Mouse (Mus musculus) lung, adult 2 months (tissue): ENCODE measurements around the gene Ptpru. TPM values are rescaled to one million over a fixed set of nuclear protein-coding genes. Genes with fewer than 3 reads are reported as not detected.
"Not testable (repeated sequence)": the region's sequence is repeated elsewhere in the genome, so short reads cannot be mapped to it uniquely, and the experiment has no call there.

Experiments
- DNase-seq: peaks from one replicate; pipeline ENCODE4 v3.0.0; 2022
- H3K4me1 ChIP-seq: fragments of 200-500 bp; 2 replicates; pipeline ENCODE4 v1.6.1; 2011; ENCODE audit warnings: low read length; ENCODE audit not compliant: control insufficient read depth, insufficient read depth
- H3K4me3 ChIP-seq: fragments of 200-500 bp; replicated peaks from 2 replicates; pipeline ENCODE3; 2011; ENCODE audit warnings: low read depth, mild to moderate bottlenecking, control low read depth, low read length; ENCODE audit errors: extremely low read depth
- CTCF ChIP-seq: fragments of 200-500 bp; IDR thresholded peaks from 2 replicates; pipeline ENCODE4 v1.5.1; 2011; ENCODE audit warnings: mild to moderate bottlenecking, low read length, control low read depth; ENCODE audit not compliant: insufficient read depth
- POLR2A ChIP-seq: fragments of 200-500 bp; IDR thresholded peaks from 2 replicates; pipeline ENCODE4 v1.6.1; 2011; ENCODE audit warnings: low read depth, mild to moderate bottlenecking, control low read depth, low read length, borderline replicate concordance; ENCODE audit errors: extremely low read depth
- WGBS: fragments of 180-500 bp; shearing (Covaris S2); methylation state at CpG from one replicate; pipeline ENCODE4 v1.1.7; 2018; 5-methylcytosine and 5-hydroxymethylcytosine counted together
- polyA plus RNA-seq: library from polyadenylated mRNA; depleted of rRNA; stranded (reverse); fragments of >200 nt; gene quantifications from 2 replicates; pipeline ENCODE4 v1.2.3, GENCODE M21; 2012

Ptpru gene
- polyA plus RNA-seq, 1 experiment, result 32.4 TPM

DNA sequence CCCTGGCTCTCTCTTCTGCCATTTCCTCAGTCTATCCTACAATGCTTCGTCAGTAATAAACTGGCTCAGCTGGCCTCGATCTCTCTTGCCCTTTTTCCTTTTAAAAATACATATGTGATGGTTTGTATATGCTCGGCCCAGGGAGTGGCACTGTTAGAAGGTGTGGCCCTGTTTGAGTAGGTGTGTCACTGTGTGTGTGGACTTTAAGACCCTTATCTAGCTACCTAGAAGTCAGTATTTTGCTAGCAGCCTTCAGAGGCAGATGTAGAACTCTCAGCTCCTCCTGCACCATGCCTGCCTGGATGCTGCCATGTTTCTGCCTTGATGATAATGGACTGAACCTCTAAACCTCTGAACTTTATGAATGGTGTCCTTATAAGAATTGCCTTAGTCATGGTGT lies 15.5 kb downstream of the Ptpru start:
- 71% methylated on average over 3 of the region's 3 CpGs for WGBS
- DNase-seq, result no peak
- Histone ChIP-seq H3K4me3 (no peak overlapping the region), H3K4me1 (no peaks in the 10 kb centered on the region)
- TF ChIP-seq POLR2A, result no peak
- TF ChIP-seq CTCF, result no peak

DNA sequence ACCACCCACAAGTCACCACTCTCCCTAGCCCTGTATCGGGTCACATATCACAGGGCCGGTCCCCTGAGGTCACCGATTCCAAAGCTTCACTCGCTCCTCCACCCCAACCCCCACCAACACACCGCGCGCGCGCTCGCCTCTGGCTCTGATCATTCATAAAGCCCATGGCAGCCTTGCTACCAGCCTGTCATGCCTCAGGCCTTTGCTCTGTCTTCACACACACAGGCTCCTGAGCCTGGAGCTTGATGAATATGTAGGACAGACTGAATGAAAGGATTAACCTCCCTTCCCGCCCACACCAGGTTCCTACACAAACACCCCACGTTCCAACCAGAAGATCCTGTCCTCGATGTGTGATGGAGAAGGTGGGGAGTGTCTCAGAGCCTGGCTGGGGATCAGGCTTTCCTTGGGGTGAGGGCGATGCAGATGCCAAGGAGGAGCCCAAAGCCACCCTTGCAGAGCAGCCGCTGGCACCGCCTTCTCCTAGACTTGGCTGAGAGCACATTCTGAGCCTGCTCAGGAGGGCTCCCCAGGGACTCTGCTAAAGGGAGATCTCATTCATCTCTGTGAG lies 16.8 kb downstream of the Ptpru start:
- no peak for DNase-seq
- no peak for TF ChIP-seq CTCF
- Histone ChIP-seq H3K4me3 (no peak overlapping the region), H3K4me1 (no peaks in the 10 kb centered on the region)
- 75% methylated on average over 16 of the region's 16 CpGs for WGBS

DNA sequence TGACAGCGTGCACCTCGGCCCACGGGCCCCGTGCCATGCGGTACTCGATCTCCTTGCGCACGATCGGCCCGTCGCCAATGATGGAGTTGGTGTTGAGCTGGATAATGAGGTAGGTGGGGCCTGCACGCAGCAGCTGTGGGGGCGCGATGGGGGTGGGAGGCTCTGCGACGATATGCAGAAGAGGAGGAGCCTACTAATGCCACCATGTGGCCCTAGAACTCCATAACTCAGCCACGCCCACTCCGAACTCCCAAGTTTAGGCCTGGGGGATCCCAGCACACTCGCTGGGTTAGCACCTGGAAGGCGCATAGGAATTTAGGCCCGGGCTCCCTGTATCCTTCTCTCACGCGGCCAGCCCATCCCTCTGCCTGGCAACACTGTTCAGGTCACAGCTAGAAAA lies 19.2 kb downstream of the Ptpru start:
- WGBS, result 70% methylated on average over 23 of the region's 23 CpGs
- peaks cover 12% of the 10 kb centered on the region for H3K4me1 ChIP-seq
- no peak overlapping the region for H3K4me3 ChIP-seq
- TF ChIP-seq CTCF, result no peak
- TF ChIP-seq POLR2A, result no peak
- no peak for DNase-seq

DNA sequence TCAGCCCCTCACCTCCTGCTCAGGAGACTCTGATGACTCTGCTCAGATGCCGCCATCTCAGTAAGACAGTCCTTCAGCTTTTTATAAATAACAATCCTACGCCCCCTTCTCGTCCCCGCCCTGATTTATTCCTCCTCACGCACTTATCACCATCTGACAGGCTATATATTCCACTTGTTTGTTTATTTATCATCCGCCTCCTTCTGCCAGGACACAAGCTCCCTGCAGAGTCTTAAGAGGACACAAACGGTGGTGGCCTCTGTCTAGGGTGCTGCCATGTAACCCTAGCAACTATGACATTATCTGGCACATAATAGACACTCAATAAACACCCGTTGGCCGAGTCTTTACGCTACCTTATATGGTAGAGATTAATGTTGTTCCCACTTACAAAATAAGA lies 22.3 kb downstream of the Ptpru start:
- no peak for TF ChIP-seq POLR2A
- no peak for TF ChIP-seq CTCF
- H3K4me3 ChIP-seq, result no peak overlapping the region
- 42% methylated on average over 10 of the region's 10 CpGs for WGBS
- no peak for DNase-seq
- peaks cover 15% of the 10 kb centered on the region for H3K4me1 ChIP-seq

DNA sequence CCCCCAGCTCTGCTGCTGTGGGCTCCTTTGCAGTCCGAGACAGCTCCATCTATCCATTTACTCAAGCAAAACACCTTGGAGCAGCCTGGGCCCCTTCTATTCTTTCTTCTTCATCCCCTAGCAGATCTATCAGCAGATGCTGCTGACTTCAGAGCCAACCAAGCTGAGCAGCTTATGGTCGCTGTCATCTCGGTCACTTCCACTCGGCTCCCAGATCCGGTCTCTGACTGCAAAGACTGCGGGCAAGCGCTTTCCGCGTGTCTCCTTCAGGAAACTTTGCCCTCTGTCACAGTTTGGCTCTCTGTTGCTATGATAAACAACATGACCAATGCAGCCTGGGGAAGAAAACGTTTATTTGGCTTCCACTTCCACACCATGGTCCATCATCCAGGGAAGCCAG lies 23.2 kb downstream of the Ptpru start:
- H3K4me1 ChIP-seq, result peaks cover 15% of the 10 kb centered on the region
- no peak for TF ChIP-seq CTCF
- no peak for TF ChIP-seq POLR2A
- no peak overlapping the region for H3K4me3 ChIP-seq
- 34% methylated on average over 10 of the region's 10 CpGs for WGBS
- no peak for DNase-seq

DNA sequence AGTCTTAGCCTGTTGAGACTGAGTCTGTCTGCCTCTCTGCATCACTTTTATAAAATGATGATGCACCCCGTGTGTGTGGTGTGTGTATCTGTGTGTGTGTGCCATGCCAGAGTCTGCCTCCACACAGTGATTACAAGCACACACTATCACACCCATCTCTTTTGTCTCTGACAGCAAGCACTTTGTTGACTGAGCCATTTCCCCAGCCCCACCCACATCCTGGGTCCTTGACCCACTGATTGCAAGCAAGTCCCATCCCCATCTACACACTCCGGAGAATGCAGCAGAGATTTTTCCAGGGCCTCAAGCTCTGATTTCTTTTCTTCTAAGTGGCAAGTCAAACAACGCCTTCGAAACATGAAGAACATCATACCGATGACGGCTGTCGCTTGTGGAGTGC lies 24.3 kb downstream of the Ptpru start:
- TF ChIP-seq CTCF, result no peak
- no peak for TF ChIP-seq POLR2A
- Histone ChIP-seq H3K4me3 (no peak overlapping the region), H3K4me1 (peaks cover 15% of the 10 kb centered on the region)
- DNase-seq, result no peak
- WGBS, result 53% methylated on average over 7 of the region's 7 CpGs

DNA sequence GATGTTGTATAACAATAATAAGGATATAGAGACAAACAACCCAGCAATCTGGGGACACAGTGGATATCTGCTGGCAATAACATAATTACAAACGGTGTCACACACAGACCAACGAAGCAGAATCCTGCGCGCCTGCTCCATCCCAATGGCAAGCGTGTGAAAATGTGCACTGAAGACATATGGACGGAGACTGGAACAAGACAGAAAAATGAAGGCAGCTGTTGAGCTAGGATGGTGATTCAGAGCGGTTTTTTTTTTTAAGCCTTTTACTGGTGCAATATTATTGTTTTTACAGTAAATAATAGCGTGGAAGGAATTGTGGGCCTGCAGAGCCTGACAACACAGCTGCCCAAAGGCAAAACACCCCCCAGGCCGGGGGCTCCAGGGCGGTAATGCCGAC lies 25.6 kb downstream of the Ptpru start:
- WGBS, result 86% methylated on average over 11 of the region's 11 CpGs
- no peak for DNase-seq
- H3K4me3 ChIP-seq, result no peak overlapping the region
- TF ChIP-seq POLR2A, result no peak
- no peak for TF ChIP-seq CTCF
- peaks cover 15% of the 10 kb centered on the region for H3K4me1 ChIP-seq

DNA sequence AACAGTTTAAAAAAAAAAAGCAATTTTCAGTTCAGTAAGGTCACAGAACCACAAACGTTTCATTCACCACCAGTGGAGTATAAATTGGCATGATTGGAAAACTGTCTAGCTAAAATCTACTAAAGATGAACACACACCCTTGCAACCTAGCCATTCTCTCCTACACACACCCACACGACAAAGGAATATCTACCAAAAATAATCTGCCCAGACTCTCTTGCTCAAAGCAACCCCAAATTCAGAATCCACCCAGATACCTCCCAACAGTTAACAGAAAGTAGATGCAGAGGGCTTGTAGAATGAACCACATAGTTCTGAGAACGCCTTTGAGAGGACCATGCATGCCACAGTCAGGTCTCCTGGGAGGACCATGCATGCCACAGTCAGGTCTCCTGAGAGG lies 32.8 kb downstream of the Ptpru start:
- Histone ChIP-seq H3K4me1 (0 out of 2 replicates have a peak, but pooled peaks cover 2% of the 10 kb centered on the region), H3K4me3 (no peak overlapping the region)
- 60% methylated on average over 3 of the region's 3 CpGs for WGBS
- DNase-seq, result no peak
- TF ChIP-seq POLR2A, result no peak
- no peak for TF ChIP-seq CTCF

DNA sequence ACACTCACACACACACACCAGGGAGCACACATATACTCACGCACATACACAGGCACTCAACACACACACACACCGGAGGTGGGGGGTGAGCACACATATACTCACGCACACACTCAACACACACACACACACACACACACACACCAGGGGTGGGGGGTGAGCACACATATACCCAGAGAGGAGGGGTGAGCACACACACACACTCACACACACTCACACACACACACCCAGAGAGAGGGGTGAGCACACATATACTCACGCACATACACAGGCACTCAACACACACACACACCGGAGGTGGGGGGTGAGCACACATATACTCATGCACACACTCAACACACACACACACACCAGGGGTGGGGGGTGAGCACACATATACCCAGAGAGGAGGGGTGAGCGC lies 33.4 kb downstream of the Ptpru start:
- H3K4me3 ChIP-seq, H3K4me1 ChIP-seq, DNase-seq: not testable (repeated sequence)
- 90% methylated on average over 6 of the region's 6 CpGs for WGBS

DNA sequence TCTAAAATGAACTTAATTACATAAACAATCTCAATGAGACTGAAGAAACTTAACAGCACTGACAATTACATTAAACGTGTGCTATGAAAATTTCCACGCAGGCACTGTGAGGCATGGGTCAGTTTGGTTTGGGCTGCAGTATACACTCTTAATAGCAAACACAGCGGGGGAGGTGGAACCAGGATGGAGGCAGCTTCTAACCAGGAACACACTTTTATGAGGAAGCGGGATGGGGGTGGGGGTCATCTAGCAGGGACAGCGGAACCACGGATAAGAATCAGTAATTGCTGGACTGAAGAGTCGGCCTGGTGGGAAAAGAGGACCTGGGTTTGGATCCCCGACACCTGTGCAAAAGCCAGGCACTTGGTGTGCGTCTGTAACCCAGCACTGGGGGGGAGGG lies 34.2 kb downstream of the Ptpru start:
- Histone ChIP-seq H3K4me3 (no peak overlapping the region), H3K4me1 (0 out of 2 replicates have a peak, but pooled peaks cover 2% of the 10 kb centered on the region)
- TF ChIP-seq POLR2A, result no peak
- TF ChIP-seq CTCF, result no peak
- DNase-seq, result no peak
- WGBS, result 62% methylated on average over 9 of the region's 9 CpGs

DNA sequence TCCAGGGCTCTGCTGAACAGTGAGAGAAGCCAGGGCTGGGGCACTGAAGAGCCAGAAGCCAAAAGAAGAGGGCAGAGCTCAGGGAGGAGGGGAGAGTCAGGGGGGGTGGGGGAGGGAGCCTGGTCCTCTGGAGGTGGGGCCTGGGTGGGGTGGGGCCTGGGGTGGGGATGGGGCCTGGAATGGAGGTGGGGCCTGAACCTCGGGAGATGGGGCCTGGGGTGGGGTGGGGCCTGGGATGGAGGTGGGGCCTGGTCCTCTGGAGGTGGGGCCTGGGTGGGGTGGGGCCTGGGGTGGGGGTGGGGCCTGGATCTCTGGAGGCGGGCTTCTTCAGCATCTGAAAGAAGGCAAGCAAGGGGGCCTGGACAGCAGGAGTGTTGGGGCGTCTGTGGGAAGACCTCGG lies 39.1 kb downstream of the Ptpru start:
- no peak overlapping the region for H3K4me3 ChIP-seq
- TF ChIP-seq CTCF, result no peak
- no peak for TF ChIP-seq POLR2A
- H3K4me1 ChIP-seq, result 0 out of 2 replicates have a peak, but pooled peaks cover 2% of the 10 kb centered on the region
- 66% methylated on average over 4 of the region's 4 CpGs for WGBS
- no peak for DNase-seq

DNA sequence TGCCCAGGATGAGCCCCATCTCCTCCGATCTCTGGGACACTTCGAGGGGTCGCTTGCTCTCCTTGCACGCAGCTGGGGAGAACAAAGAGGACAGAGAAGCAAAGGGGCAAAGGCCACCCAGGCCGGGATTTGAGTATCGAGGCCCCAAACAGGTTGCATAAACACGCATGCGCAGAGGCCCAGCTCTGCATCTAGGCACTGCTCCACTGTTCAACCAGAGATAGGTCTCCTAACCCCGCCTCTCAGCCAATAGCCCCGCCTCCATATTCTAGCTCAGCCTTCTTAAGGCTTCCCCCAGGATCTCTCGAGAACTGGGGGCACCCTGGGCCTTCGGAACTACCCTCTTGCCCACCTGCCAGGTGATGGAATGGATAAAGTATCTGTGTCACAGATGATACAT lies 40.2 kb downstream of the Ptpru start:
- Histone ChIP-seq H3K4me3 (no peak overlapping the region), H3K4me1 (no peaks in the 10 kb centered on the region)
- 84% methylated on average over 12 of the region's 12 CpGs for WGBS
- no peak for TF ChIP-seq CTCF
- no peak for TF ChIP-seq POLR2A
- no peak for DNase-seq
